8 mouse cellular contexts compared by ENCODE assay signal in genomic region chr1:72824707-72825101, GRCm38 (mm10). TPM values are rescaled to one million over a fixed set of nuclear protein-coding genes. Genes with fewer than 3 reads are reported as not detected.
A peak's percentile ranks its signal among the peaks of the same experiment; 100 is the strongest.
DNase-seq lines count a peak whose midpoint lies in the region; ATAC-seq lines count a peak whose summit lies in the region.

No protein-coding gene starts in this region.

- under 1% methylated on average over 37 of the region's 37 CpGs for WGBS in forebrain, embryonic 10.5 days
- under 1% methylated on average over 37 of the region's 37 CpGs for WGBS in limb, embryonic 10.5 days
- WGBS in neural tube, embryonic 15.5 days = under 1% methylated on average over 35 of the region's 37 CpGs

- peaks cover 27% of the 10 kb centered on the region for H3K36me3 ChIP-seq in forebrain, embryonic 10.5 days (replicated peaks)
- peaks cover 10% of the 10 kb centered on the region for H3K36me3 ChIP-seq in limb, embryonic 10.5 days
- no peaks in the 10 kb centered on the region for H3K36me3 ChIP-seq in neural tube, embryonic 15.5 days

- H3K9me3 ChIP-seq in forebrain, embryonic 10.5 days = no peaks in the 10 kb centered on the region
- H3K9me3 ChIP-seq in limb, embryonic 10.5 days (replicated peaks) = no peaks in the 10 kb centered on the region
- H3K9me3 ChIP-seq in neural tube, embryonic 15.5 days (replicated peaks) = no peaks in the 10 kb centered on the region

- peak overlapping the region; percentile 96 for H3K4me2 ChIP-seq in neural tube, embryonic 15.5 days

- ATAC-seq in neural tube, embryonic 15.5 days (ENCODE audit: low FRiP score) = peak; percentile 73

- peaks cover 70% of the 10 kb centered on the region for H3K4me1 ChIP-seq in forebrain, embryonic 10.5 days
- peaks cover 53% of the 10 kb centered on the region for H3K4me1 ChIP-seq in limb, embryonic 10.5 days
- H3K4me1 ChIP-seq in neural tube, embryonic 15.5 days = peaks cover 46% of the 10 kb centered on the region

- DNase-seq in layer of hippocampus, adult 11-12 months (ENCODE audit: low spot score) = peak; percentile 4
- DNase-seq in layer of hippocampus, adult 9-10 months (ENCODE audit: low spot score) = no peak
- peak; percentile 46 for DNase-seq in R1 (ENCODE audit: low read depth, low spot score)
- DNase-seq in forebrain, embryonic 10.5 days (ENCODE audit: extremely low spot score, low spot score) = no peak
- DNase-seq in limb, embryonic 10.5 days (ENCODE audit: low spot score) = peak; percentile 72
- no peak for DNase-seq in spleen, postnatal 10 days (ENCODE audit: low spot score in 2 of 2)
- DNase-seq in thymus, postnatal 36 days = no peak

- peak overlapping the region; percentile 80 for H3K9ac ChIP-seq in neural tube, embryonic 15.5 days (replicated peaks)

- 0 out of 2 replicates have a peak, but pooled peaks cover 4% of the 10 kb centered on the region for H3K27me3 ChIP-seq in forebrain, embryonic 10.5 days (ENCODE audit: poor library complexity, severe bottlenecking)
- peaks cover 6% of the 10 kb centered on the region; the same call in 1 of the 2 replicates for H3K27me3 ChIP-seq in limb, embryonic 10.5 days (ENCODE audit: low read depth, poor library complexity, severe bottlenecking)
- no peaks in the 10 kb centered on the region for H3K27me3 ChIP-seq in neural tube, embryonic 15.5 days (replicated peaks)

- peak overlapping the region; percentile 98 for H3K27ac ChIP-seq in forebrain, embryonic 10.5 days
- peak overlapping the region; percentile 90 for H3K27ac ChIP-seq in limb, embryonic 10.5 days
- peak overlapping the region; percentile 80 for H3K27ac ChIP-seq in neural tube, embryonic 15.5 days (replicated peaks)

- peak overlapping the region; percentile 82 for H3K4me3 ChIP-seq in forebrain, embryonic 10.5 days
- peak overlapping the region; percentile 79 for H3K4me3 ChIP-seq in limb, embryonic 10.5 days
- H3K4me3 ChIP-seq in neural tube, embryonic 15.5 days (replicated peaks) = peak overlapping the region; percentile 79

RNA-seq across cellular contexts. Expression of gene Igfbp2, which starts 0.4 kb away (rescaled TPM):
- polyA plus RNA-seq in forebrain, embryonic 10.5 days (2016; fragmentation: Nextera tagmentation; extraction: Ambion mirVana) = 742 and 777 TPM in 2 replicates
- polyA plus RNA-seq in limb, embryonic 10.5 days (2016; fragmentation: Nextera tagmentation; extraction: Ambion mirVana) = 198 and 264 TPM in 2 replicates
- polyA plus RNA-seq in neural tube, embryonic 15.5 days (2015; fragmentation: Nextera tagmentation; extraction: Ambion mirVana) = 278 and 341 TPM in 2 replicates

RNA-seq across cellular contexts. Expression of gene Igfbp5, which starts 50.0 kb away (rescaled TPM):
- polyA plus RNA-seq in forebrain, embryonic 10.5 days (2016; fragmentation: Nextera tagmentation; extraction: Ambion mirVana) = 45.9 and 51.3 TPM in 2 replicates
- 44.4 and 55.4 TPM in 2 replicates for polyA plus RNA-seq in limb, embryonic 10.5 days (2016; fragmentation: Nextera tagmentation; extraction: Ambion mirVana)
- polyA plus RNA-seq in neural tube, embryonic 15.5 days (2015; fragmentation: Nextera tagmentation; extraction: Ambion mirVana) = 90.8 and 102 TPM in 2 replicates

Comparison
In these comparisons a context has a peak if more than half of its experiments do, and no peak if none do; other contexts are left out.
1. DNase-seq: peak in layer of hippocampus, adult 11-12 months (single experiment), R1 (single experiment) and limb, embryonic 10.5 days (single experiment); none in layer of hippocampus, adult 9-10 months (single experiment), forebrain, embryonic 10.5 days (single experiment), spleen, postnatal 10 days (0 of 2) and thymus, postnatal 36 days (0 of 2).
2. Peak in every context shown above with its lines, with median percentiles within 50 percentile points of each other: H3K27ac ChIP-seq and H3K4me3 ChIP-seq.